Comparison of ENCODE assay signal across 9 mouse cellular contexts in genomic region chr7:109892530-109892929, GRCm38 (mm10). TPM values are rescaled to one million over a fixed set of nuclear protein-coding genes. Genes with fewer than 3 reads are reported as not detected.
DNase-seq lines count a peak whose midpoint lies in the region; ATAC-seq and TF ChIP-seq lines count a peak whose summit lies in the region.
"Had no signal": no experiment of that assay in that cellular context is flagged by ENCODE, and none has a peak within 500 bp of the region (broad histone marks: within the 10 kb centered on the region; RNA-seq: fewer than 3 reads in every experiment).

No protein-coding gene starts in this region.

- H3K4me3 ChIP-seq in ES-E14 (ENCODE audit: insufficient read depth in 1 of 2, low read depth in 1 of 2, low read length in 2 of 2, poor library complexity in 1 of 2, severe bottlenecking in 1 of 2) = no peak overlapping the region
- H3K4me3 ChIP-seq: limb, embryonic 12.5 days had no signal

- no peaks in the 10 kb centered on the region for H3K4me1 ChIP-seq in ES-E14 (ENCODE audit: control insufficient read depth in 2 of 2, insufficient read depth in 2 of 2, low read length in 2 of 2, poor library complexity in 1 of 2)
- H3K4me1 ChIP-seq: limb, embryonic 12.5 days had no signal

- intact Hi-C loops in heart, postnatal 10 days (cut with DNase I) = loop anchor here (2.0 kb wide), 1 partner anchor 186 kb away; no protein-coding TSS in a partner anchor

- H3K36me3 ChIP-seq in ES-E14 (ENCODE audit: control insufficient read depth, insufficient read depth, low read length, poor library complexity, severe bottlenecking) = peaks cover 8% of the 10 kb centered on the region; the same call in 1 of the 2 replicates

- in situ Hi-C loops in ES-E14 (cut with MboI; ENCODE audit: low sequenced_read_pairs in 2 of 2, unreplicated experiment in 2 of 2) = no loop called here

- peak; percentile 66 for DNase-seq in ES-E14 (ENCODE audit: low read depth, low spot score)
- DNase-seq in brain, adult 2 months (ENCODE audit: low read depth, low spot score) = peak; percentile 87
- DNase-seq in heart, postnatal 10 days = peak; percentile 79 to 88
- DNase-seq in layer of hippocampus, adult 9-10 months (ENCODE audit: low spot score) = peak; percentile 36
- peak; percentile 89 for DNase-seq in lung, postnatal 10 days
- peak; percentile 50 for DNase-seq in retina, postnatal 7 days (ENCODE audit: low read depth, low spot score)
- DNase-seq in urinary bladder, postnatal 10 days (ENCODE audit: low spot score) = peak; percentile 31

- H3K9ac ChIP-seq in ES-E14 (ENCODE audit: insufficient read depth, low read depth, low read length, poor library complexity, severe bottlenecking) = no peak overlapping the region
- H3K9ac ChIP-seq: limb, embryonic 12.5 days had no signal

- H3K27ac ChIP-seq in ES-E14 (ENCODE audit: insufficient read depth, low read depth, low read length, poor library complexity, severe bottlenecking) = no peak overlapping the region
- H3K27ac ChIP-seq: limb, embryonic 12.5 days had no signal

- peak; percentile 80 for ATAC-seq in erythroblast, adult 5-6 weeks (replicated peaks; ENCODE audit: low FRiP score, poor library complexity, severe bottlenecking)

- H3K9me3 ChIP-seq in ES-E14 (ENCODE audit: control insufficient read depth, insufficient read depth, low read depth, low read length) = no peaks in the 10 kb centered on the region

TF ChIP-seq in ES-E14, 5 proteins besides CTCF, POLR2A, EP300 and RAD21:
- no peak for TF ChIP-seq CHD2 (IDR thresholded peaks at IDR 0.05; ENCODE audit: low read depth, low read length)
- TF ChIP-seq HCFC1 (IDR thresholded peaks at IDR 0.05; ENCODE audit: borderline replicate concordance, insufficient read depth, low read length) = no peak

RNA-seq across cellular contexts. Expression of gene Scube2, which starts 27.1 kb away (rescaled TPM):
- 0.58 and 0.89 TPM in 2 replicates for total RNA-seq in ES-E14 (2012; rRNA removed)
- total RNA-seq in erythroblast, adult 5-6 weeks (2015; ENCODE audit: low replicate concordance) = not detected in 2 replicates
- total RNA-seq in erythroblast, adult 5-6 weeks (2017; ENCODE audit: low replicate concordance) = not detected in 2 replicates
- total RNA-seq in heart, postnatal 10 days (2021) = 10 to 100 TPM; 14.3 to 17.2 TPM

Comparison
In these comparisons a context has a peak if more than half of its experiments do, and no peak if none do; other contexts are left out.
1. DNase-seq: peak in every context shown above with its lines; median percentile 89 in lung, postnatal 10 days; 87 in brain, adult 2 months; 84 in heart, postnatal 10 days; 66 in ES-E14; 50 in retina, postnatal 7 days; 36 in layer of hippocampus, adult 9-10 months; 31 in urinary bladder, postnatal 10 days.